Mouse (Mus musculus): ENCODE data around the gene Paox.

- TF ChIP-seq ZNF384 (IDR thresholded peaks at IDR 0.05; ENCODE audit: low read depth, low read length) (no peak), POLR2A (IDR thresholded peaks at IDR 0.05; ENCODE audit: control insufficient read depth in 1 of 2, insufficient read depth in 1 of 2, low read depth in 1 of 2, low read length in 2 of 2, poor library complexity in 1 of 2) (peak; percentile 84 to 92), POLR2AphosphoS2 (IDR thresholded peaks at IDR 0.05; ENCODE audit: low read length) (peak; percentile 53; the same call in 1 of the 2 replicates), EP300 (IDR thresholded peaks at IDR 0.05; ENCODE audit: low read depth in 1 of 2, low read length in 2 of 2) (no peak; a peak in 1 of 4 replicates)
These were observed 21.8 kb downstream of the Paox start, which contains the start of gene Mtg1 for GRCm38 (mm10) chr7:140137135-140138020.
